In the genomic region with DNA sequence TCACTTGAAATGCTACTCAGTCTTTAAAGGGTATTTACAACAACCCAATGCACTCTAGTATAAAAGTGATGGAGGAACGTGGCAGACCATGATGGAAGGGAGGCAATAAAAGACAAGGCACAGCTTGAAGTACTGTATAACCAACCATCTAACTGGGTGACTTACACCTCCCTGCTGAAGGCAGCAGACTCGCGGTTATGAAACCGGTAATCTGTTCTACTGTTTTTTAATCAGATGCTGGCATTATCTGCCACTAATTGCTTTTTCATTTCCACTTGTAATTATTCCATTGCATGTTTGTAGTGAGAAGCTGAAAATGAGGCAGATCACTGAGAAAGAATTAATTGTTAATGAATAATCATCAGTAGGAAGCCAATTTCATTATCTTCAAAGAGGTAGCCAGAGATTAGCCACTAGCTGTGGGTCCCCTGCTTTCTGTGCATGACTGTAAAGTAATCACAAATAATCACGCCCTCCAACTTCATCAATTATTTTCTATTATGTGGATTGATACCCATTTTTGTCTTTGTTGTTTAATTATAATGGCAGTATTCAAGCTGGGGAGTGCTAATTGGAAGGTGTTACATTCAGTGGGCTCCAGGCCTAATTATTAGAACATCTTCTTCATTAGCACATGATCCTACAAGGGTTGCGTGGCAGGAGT, we compare ENCODE assay signal across 19 mouse cellular contexts.
A peak's percentile ranks its signal among the peaks of the same experiment; 100 is the strongest.
DNase-seq lines count a peak whose midpoint lies in the region; ATAC-seq lines count a peak whose summit lies in the region.
"Had no signal": no experiment of that assay in that cellular context is flagged by ENCODE, and none has a peak within 500 bp of the region (broad histone marks: within the 10 kb centered on the region; RNA-seq: fewer than 3 reads in every experiment).

No protein-coding gene starts in this region.

- H3K4me2 ChIP-seq in hindbrain, embryonic 12.5 days (replicated peaks): no peak overlapping the region
- no peak overlapping the region for H3K4me2 ChIP-seq in heart, embryonic 11.5 days
- H3K4me2 ChIP-seq: embryonic facial prominence, embryonic 13.5 days; intestine, embryonic 15.5 days; liver, embryonic 13.5 days had no signal

- DNase-seq in hindbrain, embryonic 10.5 days (ENCODE audit: low spot score): no peak
- DNase-seq in retina, postnatal 1 day: peak; percentile 57
- DNase-seq in retina, embryonic 14.5 days (ENCODE audit: low spot score): no peak
- no peak for DNase-seq in adrenal gland, adult (ENCODE audit: inconsistent age in 2 of 2, low spot score in 1 of 2)
- no peak for DNase-seq in left cerebral cortex, postnatal 10 days (ENCODE audit: extremely low spot score in 1 of 2, low spot score in 2 of 2)
- DNase-seq: cerebellum, adult 2 months; gastrocnemius, postnatal 10 days; heart, postnatal 10 days; liver, embryonic 13.5 days; right cerebral cortex, postnatal 4 days had no signal

- H3K36me3 ChIP-seq in hindbrain, embryonic 12.5 days: no peaks in the 10 kb centered on the region
- H3K36me3 ChIP-seq in hindbrain, embryonic 10.5 days: no peaks in the 10 kb centered on the region
- H3K36me3 ChIP-seq in heart, embryonic 11.5 days (ENCODE audit: control insufficient read depth, insufficient read depth, low read length): no peaks in the 10 kb centered on the region
- H3K36me3 ChIP-seq: embryonic facial prominence, embryonic 13.5 days; intestine, embryonic 15.5 days; limb, embryonic 10.5 days; liver, embryonic 13.5 days had no signal

- intact Hi-C loops in left cerebral cortex, postnatal 10 days (cut with DNase I): no loop called here

- 80% methylated on average over 6 of the region's 6 CpGs for WGBS in hindbrain, embryonic 12.5 days
- WGBS in hindbrain, embryonic 10.5 days: 87% methylated on average over 6 of the region's 6 CpGs
- WGBS in heart, embryonic 11.5 days (ENCODE audit: insufficient replicate concordance): 76% methylated on average over 6 of the region's 6 CpGs

- H3K27me3 ChIP-seq in hindbrain, embryonic 12.5 days: no peaks in the 10 kb centered on the region
- no peaks in the 10 kb centered on the region for H3K27me3 ChIP-seq in hindbrain, embryonic 10.5 days (ENCODE audit: insufficient read depth, poor library complexity, severe bottlenecking)
- no peaks in the 10 kb centered on the region for H3K27me3 ChIP-seq in heart, embryonic 11.5 days (ENCODE audit: control insufficient read depth, insufficient read depth, low read length)
- H3K27me3 ChIP-seq: embryonic facial prominence, embryonic 13.5 days; intestine, embryonic 15.5 days; liver, embryonic 13.5 days; Patski had no signal

- ATAC-seq in hindbrain, embryonic 12.5 days (ENCODE audit: low FRiP score): peak; percentile 64; the same call in 1 of the 2 replicates
- peak; percentile 42 for ATAC-seq in megakaryocyte-erythroid progenitor cell, adult 5-6 weeks (replicated peaks; ENCODE audit: low FRiP score, low TSS enrichment, poor library complexity, severe bottlenecking)
- ATAC-seq in heart, embryonic 11.5 days (replicated peaks; ENCODE audit: insufficient number of reproducible peaks, low FRiP score, low TSS enrichment): no peak
- ATAC-seq: intestine, embryonic 15.5 days; lung, postnatal 0 days; Patski had no signal

- H3K27ac ChIP-seq in hindbrain, embryonic 12.5 days: no peak overlapping the region
- no peak overlapping the region for H3K27ac ChIP-seq in hindbrain, embryonic 10.5 days
- no peak overlapping the region for H3K27ac ChIP-seq in heart, embryonic 11.5 days (ENCODE audit: low read depth, low read length)
- H3K27ac ChIP-seq: embryonic facial prominence, embryonic 13.5 days; intestine, embryonic 15.5 days; kidney, postnatal 0 days; limb, embryonic 10.5 days; liver, embryonic 13.5 days had no signal

- no peak overlapping the region for H3K9ac ChIP-seq in hindbrain, embryonic 12.5 days
- H3K9ac ChIP-seq in heart, embryonic 11.5 days (ENCODE audit: low read depth, low read length): no peak overlapping the region
- H3K9ac ChIP-seq: embryonic facial prominence, embryonic 13.5 days; intestine, embryonic 15.5 days; liver, embryonic 13.5 days had no signal

- no peak overlapping the region for H3K4me3 ChIP-seq in hindbrain, embryonic 12.5 days
- no peak overlapping the region for H3K4me3 ChIP-seq in hindbrain, embryonic 10.5 days
- H3K4me3 ChIP-seq in heart, embryonic 11.5 days (ENCODE audit: low read depth, low read length): no peak overlapping the region
- H3K4me3 ChIP-seq: embryonic facial prominence, embryonic 13.5 days; intestine, embryonic 15.5 days; limb, embryonic 10.5 days; liver, embryonic 13.5 days had no signal

- H3K4me1 ChIP-seq in hindbrain, embryonic 12.5 days: no peaks in the 10 kb centered on the region
- H3K4me1 ChIP-seq in hindbrain, embryonic 10.5 days (replicated peaks): no peaks in the 10 kb centered on the region
- H3K4me1 ChIP-seq in heart, embryonic 11.5 days (ENCODE audit: control insufficient read depth, insufficient read depth, low read length): no peaks in the 10 kb centered on the region
- H3K4me1 ChIP-seq: embryonic facial prominence, embryonic 13.5 days; limb, embryonic 10.5 days had no signal

- H3K9me3 ChIP-seq in hindbrain, embryonic 12.5 days (replicated peaks): no peaks in the 10 kb centered on the region
- H3K9me3 ChIP-seq in hindbrain, embryonic 10.5 days: no peaks in the 10 kb centered on the region
- no peaks in the 10 kb centered on the region for H3K9me3 ChIP-seq in heart, embryonic 11.5 days (replicated peaks; ENCODE audit: control insufficient read depth, low read length)
- H3K9me3 ChIP-seq: embryonic facial prominence, embryonic 13.5 days; intestine, embryonic 15.5 days; limb, embryonic 10.5 days; liver, embryonic 13.5 days had no signal
